Mouse (Mus musculus) spleen, postnatal 14 days (tissue): ENCODE measurements around the gene Lrrc55.

ENCODE experiments used
- DNase-seq, 2 experiments: peaks; one replicate each; pipeline ENCODE4 v3.0.0; 2021 to 2022; ENCODE audit warnings: low spot score in 2 of 2

The Lrrc55 gene

DNA sequence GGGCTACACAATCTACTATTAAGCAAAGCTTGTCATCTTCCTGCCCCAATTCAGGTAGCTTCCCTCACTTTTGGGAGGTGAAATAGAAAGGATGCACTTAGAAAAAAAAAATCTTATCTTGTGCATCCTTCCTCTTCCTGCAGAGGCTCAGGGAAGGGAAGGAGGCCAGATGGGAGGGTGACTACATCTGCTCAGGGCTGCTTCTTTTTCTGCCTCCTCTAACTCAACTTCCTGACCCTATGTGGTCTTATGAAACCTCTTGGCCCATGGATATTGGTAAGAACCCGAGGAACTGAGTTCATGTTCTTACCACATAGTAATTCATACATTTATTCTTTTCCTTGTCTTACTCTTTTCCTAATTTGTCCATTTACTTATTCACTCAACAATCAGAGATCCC is 61.9 kb downstream of the Lrrc55 start:
- no peak for DNase-seq

DNA sequence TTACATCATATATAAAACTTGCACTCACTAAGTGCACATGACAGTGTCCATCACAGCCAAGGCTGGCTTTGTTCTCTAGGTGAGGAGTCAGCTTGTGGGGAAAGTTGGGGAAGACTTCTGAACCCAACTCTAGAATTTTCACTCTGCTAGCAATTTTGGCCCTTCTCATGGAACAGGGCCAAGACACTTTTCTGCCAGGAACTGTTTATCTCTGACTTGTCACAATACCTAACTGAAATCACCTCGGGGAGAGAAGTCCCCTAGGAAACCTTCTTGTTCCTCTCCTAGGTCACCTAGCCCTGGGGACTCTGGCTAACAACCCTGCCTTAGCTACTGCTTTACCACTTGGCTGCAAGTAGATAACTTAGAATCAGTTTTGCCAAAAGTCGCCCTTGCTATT is 64.8 kb downstream of the Lrrc55 start:
- DNase-seq, result no peak

DNA sequence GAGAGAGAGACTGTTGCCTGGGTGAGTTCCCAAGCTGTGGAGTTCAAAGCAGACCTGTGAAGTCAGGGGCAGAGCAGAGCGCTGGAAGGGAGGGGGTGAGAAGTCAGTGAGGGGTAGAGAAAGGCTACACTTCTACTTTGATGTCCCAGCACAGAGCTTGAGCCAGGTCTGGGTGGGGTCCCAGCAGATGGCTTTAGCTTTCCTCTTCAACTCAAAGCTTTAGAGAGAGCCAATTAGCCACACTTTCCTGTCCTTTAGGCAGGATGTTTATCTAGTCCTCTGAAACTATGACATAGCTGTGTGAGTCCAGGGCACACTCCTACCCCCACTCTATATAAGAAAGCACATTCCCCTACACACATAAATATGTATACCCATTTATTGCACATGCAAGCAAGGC is 65.3 kb downstream of the Lrrc55 start:
- DNase-seq, result no peak

DNA sequence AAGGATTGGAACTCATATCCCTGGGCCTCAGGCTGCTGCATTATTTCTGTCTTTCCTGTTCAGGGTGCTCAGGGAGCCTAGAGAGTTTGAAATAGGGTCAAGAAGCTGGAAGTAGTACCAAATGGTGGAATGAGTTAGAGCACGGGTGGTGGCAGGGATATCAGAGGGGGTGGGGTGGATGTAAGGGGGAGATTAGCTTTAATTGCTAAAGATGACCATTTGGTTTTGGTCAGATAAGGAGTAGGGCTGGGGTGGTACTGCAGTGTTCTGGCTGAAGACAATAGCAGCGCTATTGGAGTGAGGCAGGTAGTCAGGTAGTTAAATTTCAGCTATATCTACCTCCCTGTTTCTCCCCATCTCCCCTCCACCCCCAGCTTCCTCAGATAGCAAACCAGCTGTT is 65.8 kb downstream of the Lrrc55 start:
- DNase-seq, result no peak

DNA sequence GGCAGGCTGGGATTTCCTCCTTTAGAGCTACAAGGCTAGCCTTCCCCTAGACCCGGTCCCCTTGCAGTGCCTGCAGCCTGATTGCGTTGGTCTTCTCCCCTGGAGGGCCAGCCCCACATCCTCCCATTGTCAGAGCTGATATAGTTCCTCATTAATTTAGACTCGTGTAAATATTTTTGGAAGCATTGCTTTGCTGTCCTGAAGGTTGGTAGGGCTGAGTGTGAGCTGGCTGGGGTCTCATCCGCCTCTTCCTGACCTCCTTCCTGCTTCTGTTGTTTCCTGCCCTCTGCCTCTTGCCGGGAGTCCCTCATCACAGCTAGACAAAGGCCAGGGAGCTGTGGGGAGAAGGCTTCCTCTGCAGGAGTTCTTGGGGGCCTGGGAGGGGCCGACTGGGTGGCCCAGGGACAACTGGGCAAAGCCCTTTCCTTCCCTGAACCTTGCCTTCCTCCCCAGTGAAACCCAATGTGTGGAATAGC is 67.5 kb downstream of the Lrrc55 start:
- DNase-seq, result no peak

DNA sequence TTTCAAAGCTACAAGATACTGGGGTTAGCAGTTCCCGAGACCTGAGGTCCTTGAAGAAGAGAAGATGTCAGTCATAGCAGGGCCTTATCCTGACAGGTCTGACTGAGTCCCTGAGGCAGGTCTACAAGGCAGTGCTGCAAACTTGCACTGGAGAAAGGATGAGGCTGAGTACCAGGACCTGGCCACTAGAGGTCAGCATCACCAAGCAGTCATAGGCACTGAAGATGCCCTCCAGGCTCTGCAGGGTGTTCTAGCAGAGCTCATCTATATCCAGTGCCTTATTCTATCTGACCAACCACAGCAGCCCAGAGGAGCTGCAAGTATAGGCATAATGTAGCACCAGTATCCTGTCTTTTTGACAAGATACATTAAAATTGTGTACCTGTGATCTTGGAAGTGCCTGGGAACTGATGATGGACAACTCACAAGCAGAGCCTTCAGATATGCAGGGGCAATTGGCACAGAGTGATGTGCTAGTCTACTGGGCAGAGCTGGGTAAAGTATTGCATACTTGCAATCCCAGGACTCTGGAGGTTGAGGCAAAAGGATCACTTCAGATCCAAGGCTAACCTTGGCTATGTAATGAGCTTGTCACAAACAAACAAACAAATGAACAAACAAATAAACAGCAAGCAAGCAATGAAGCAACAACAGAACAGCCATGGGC is 73.0 kb downstream of the Lrrc55 start:
- peak in 1 of 2 experiments; percentile 27 for DNase-seq

DNA sequence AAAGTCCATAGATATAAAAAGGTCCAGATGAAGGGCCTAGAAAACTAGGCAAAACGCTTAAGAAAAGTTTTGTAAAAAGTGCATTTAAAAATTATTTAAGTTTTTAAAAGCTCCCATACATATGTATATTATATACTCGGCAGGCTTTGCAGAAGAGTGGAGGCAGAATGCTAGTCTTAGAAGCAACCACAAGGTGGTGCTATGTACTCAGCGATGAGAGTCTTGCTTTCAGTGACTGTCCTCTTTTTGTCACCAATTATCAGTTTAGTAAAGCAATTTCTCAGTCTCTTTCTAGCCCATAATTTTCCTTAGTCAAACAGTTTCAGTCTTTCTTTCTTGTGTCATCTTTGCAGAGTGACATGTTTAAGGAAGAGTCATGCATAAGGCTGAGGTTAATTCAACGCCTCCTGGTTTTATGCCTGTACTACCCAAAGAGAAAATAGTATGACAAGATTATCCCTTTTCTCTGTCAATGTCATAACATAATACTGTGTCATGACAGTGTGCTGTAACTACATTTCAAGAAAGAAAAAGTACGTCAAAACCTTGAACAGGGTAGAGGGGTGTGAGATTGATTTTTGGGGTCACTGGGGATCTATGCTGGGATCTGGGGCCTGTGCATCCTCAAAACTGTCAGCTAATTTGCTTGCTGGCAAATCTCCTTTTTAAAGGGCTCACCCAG is 73.7 kb downstream of the Lrrc55 start:
- DNase-seq, result no peak
